In the genomic region with DNA sequence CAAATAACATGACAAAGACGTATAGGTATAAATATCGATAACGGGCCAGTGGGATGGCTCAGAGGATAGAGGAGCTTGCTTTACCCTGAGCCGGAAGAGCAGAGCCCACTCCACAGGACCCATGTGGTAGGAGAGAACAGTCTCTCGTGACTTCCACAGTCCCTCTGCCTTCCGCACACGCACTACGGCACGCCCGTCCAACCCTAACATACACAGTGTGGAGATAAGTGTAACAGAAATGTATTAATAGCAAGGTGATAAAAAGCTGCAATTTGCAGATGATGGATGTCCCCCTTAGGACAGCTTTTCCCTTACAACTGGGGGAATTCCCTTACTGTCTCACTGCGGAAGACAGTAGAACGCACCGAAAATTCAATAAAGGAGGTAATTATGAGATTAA, we compare ENCODE assay signal across 14 mouse cellular contexts. TPM values are rescaled to one million over a fixed set of nuclear protein-coding genes. Genes with fewer than 3 reads are reported as not detected.
DNase-seq lines count a peak whose midpoint lies in the region; ATAC-seq lines count a peak whose summit lies in the region.
"Had no signal": no experiment of that assay in that cellular context is flagged by ENCODE, and none has a peak within 500 bp of the region (broad histone marks: within the 10 kb centered on the region; RNA-seq: fewer than 3 reads in every experiment).

No protein-coding gene starts in this region.

- no peak overlapping the region for H3K4me3 ChIP-seq in limb, embryonic 12.5 days (replicated peaks)
- no peak overlapping the region for H3K4me3 ChIP-seq in limb, embryonic 10.5 days
- H3K4me3 ChIP-seq in erythroblast, embryonic 14.5 days (replicated peaks), result peak overlapping the region; percentile 16
- H3K4me3 ChIP-seq in neural tube, embryonic 15.5 days (replicated peaks), result no peak overlapping the region
- no peak overlapping the region for H3K4me3 ChIP-seq in forebrain, embryonic 12.5 days (replicated peaks)
- H3K4me3 ChIP-seq: forebrain, embryonic 10.5 days; midbrain, embryonic 12.5 days had no signal

- peaks cover 5% of the 10 kb centered on the region; the same call in 1 of the 2 replicates for H3K9me3 ChIP-seq in limb, embryonic 12.5 days
- H3K9me3 ChIP-seq in limb, embryonic 10.5 days (replicated peaks), result no peaks in the 10 kb centered on the region
- H3K9me3 ChIP-seq in erythroblast, embryonic 14.5 days (ENCODE audit: control insufficient read depth, low read length), result peaks cover 4% of the 10 kb centered on the region; the same call in 1 of the 2 replicates
- no peaks in the 10 kb centered on the region for H3K9me3 ChIP-seq in neural tube, embryonic 15.5 days (replicated peaks)
- no peaks in the 10 kb centered on the region for H3K9me3 ChIP-seq in forebrain, embryonic 12.5 days
- H3K9me3 ChIP-seq: midbrain, embryonic 12.5 days had no signal

- H3K27ac ChIP-seq in limb, embryonic 12.5 days, result 0 out of 2 replicates have a peak overlapping the region, but pooled peaks have one; percentile 29
- no peak overlapping the region for H3K27ac ChIP-seq in limb, embryonic 10.5 days
- no peak overlapping the region for H3K27ac ChIP-seq in neural tube, embryonic 15.5 days (replicated peaks)
- no peak overlapping the region for H3K27ac ChIP-seq in forebrain, embryonic 12.5 days
- H3K27ac ChIP-seq: forebrain, embryonic 10.5 days; midbrain, embryonic 12.5 days had no signal

- H3K36me3 ChIP-seq in limb, embryonic 12.5 days, result peaks cover 18% of the 10 kb centered on the region
- H3K36me3 ChIP-seq in limb, embryonic 10.5 days, result peaks cover 27% of the 10 kb centered on the region
- peaks cover 19% of the 10 kb centered on the region for H3K36me3 ChIP-seq in erythroblast, embryonic 14.5 days (ENCODE audit: control insufficient read depth)
- H3K36me3 ChIP-seq in neural tube, embryonic 15.5 days, result peaks cover 11% of the 10 kb centered on the region
- 0 out of 2 replicates have a peak, but pooled peaks cover 4% of the 10 kb centered on the region for H3K36me3 ChIP-seq in forebrain, embryonic 12.5 days (replicated peaks)

- intact Hi-C loops in left cerebral cortex, postnatal 10 days (cut with DNase I), result no loop called here

- ATAC-seq in limb, embryonic 12.5 days (ENCODE audit: insufficient number of reproducible peaks, insufficient read depth, low FRiP score, low TSS enrichment, low read depth), result no peak
- peak; percentile 45; the same call in 1 of the 2 replicates for ATAC-seq in neural tube, embryonic 15.5 days (ENCODE audit: low FRiP score)
- no peak for ATAC-seq in forebrain, embryonic 12.5 days (ENCODE audit: low FRiP score)

- H3K9ac ChIP-seq in limb, embryonic 12.5 days (replicated peaks), result no peak overlapping the region
- no peak overlapping the region for H3K9ac ChIP-seq in neural tube, embryonic 15.5 days (replicated peaks)
- no peak overlapping the region for H3K9ac ChIP-seq in forebrain, embryonic 12.5 days
- H3K9ac ChIP-seq: midbrain, embryonic 12.5 days had no signal

- WGBS in limb, embryonic 12.5 days, result 87% methylated on average over 13 of the region's 13 CpGs
- WGBS in limb, embryonic 10.5 days, result 93% methylated on average over 13 of the region's 13 CpGs
- WGBS in neural tube, embryonic 15.5 days, result 58% methylated on average over 13 of the region's 13 CpGs
- 95% methylated on average over 13 of the region's 13 CpGs for WGBS in forebrain, embryonic 12.5 days

- no peaks in the 10 kb centered on the region for H3K27me3 ChIP-seq in limb, embryonic 12.5 days
- no peaks in the 10 kb centered on the region for H3K27me3 ChIP-seq in limb, embryonic 10.5 days (ENCODE audit: low read depth, poor library complexity, severe bottlenecking)
- H3K27me3 ChIP-seq in erythroblast, embryonic 14.5 days (ENCODE audit: control insufficient read depth), result no peaks in the 10 kb centered on the region
- no peaks in the 10 kb centered on the region for H3K27me3 ChIP-seq in neural tube, embryonic 15.5 days (replicated peaks)
- no peaks in the 10 kb centered on the region for H3K27me3 ChIP-seq in forebrain, embryonic 12.5 days
- H3K27me3 ChIP-seq: midbrain, embryonic 12.5 days had no signal

- H3K4me2 ChIP-seq in limb, embryonic 12.5 days, result no peak overlapping the region
- H3K4me2 ChIP-seq in neural tube, embryonic 15.5 days, result no peak overlapping the region
- no peak overlapping the region for H3K4me2 ChIP-seq in forebrain, embryonic 12.5 days
- H3K4me2 ChIP-seq: midbrain, embryonic 12.5 days had no signal

- H3K4me1 ChIP-seq in limb, embryonic 12.5 days (replicated peaks), result no peaks in the 10 kb centered on the region; the same call in 1 of the 2 replicates
- peaks cover 7% of the 10 kb centered on the region; the same call in 1 of the 2 replicates for H3K4me1 ChIP-seq in limb, embryonic 10.5 days
- H3K4me1 ChIP-seq in erythroblast, embryonic 14.5 days (ENCODE audit: control insufficient read depth), result peaks cover 43% of the 10 kb centered on the region
- peaks cover 9% of the 10 kb centered on the region; the same call in 1 of the 2 replicates for H3K4me1 ChIP-seq in neural tube, embryonic 15.5 days
- no peaks in the 10 kb centered on the region; the same call in 1 of the 2 replicates for H3K4me1 ChIP-seq in forebrain, embryonic 12.5 days
- H3K4me1 ChIP-seq: midbrain, embryonic 12.5 days had no signal

- no peak for DNase-seq in limb, embryonic 10.5 days (ENCODE audit: low spot score)
- DNase-seq in liver, result peak; percentile 38
- no peak for DNase-seq in left cerebral cortex, postnatal 10 days (ENCODE audit: extremely low spot score in 1 of 2, low spot score in 2 of 2)
- DNase-seq: adrenal gland, postnatal 25 days; heart, adult 11 months; kidney, postnatal 25 days; lung, adult 18-20 months; spleen, adult 18-20 months had no signal

RNA-seq across cellular contexts. Expression of a gene that starts 25.1 kb away (rescaled TPM):
- 8.9 and 12.1 TPM in 2 replicates for polyA plus RNA-seq in limb, embryonic 12.5 days (2016; fragmentation: Nextera tagmentation; extraction: Ambion mirVana)
- 6.8 and 7.2 TPM in 2 replicates for polyA plus RNA-seq in limb, embryonic 10.5 days (2016; fragmentation: Nextera tagmentation; extraction: Ambion mirVana)
- polyA plus RNA-seq in erythroblast, embryonic 14.5 days (2012), result 0.70 and 0.85 TPM in 2 replicates
- 13.8 and 18.3 TPM in 2 replicates for polyA plus RNA-seq in neural tube, embryonic 15.5 days (2015; fragmentation: Nextera tagmentation; extraction: Ambion mirVana)
- 8.5 TPM in 2 replicates for polyA plus RNA-seq in forebrain, embryonic 12.5 days (2016; fragmentation: Nextera tagmentation; extraction: Ambion mirVana)
- total RNA-seq in left cerebral cortex, postnatal 10 days (2021), result 10 to 100 TPM; 36.8 to 40.2 TPM
